Mouse (Mus musculus) hindbrain, embryonic 15.5 days (tissue): Measurements from ENCODE around the gene Vgll3. TPM values are rescaled to one million over a fixed set of nuclear protein-coding genes. Genes with fewer than 3 reads are reported as not detected.

Source experiments
- ATAC-seq: fragments of 200-750 bp; cut with Nextera tagmentation; 2 replicates; pipeline ENCODE4 v1.8.0; 2017; ENCODE audit warnings: low read depth, moderate number of reproducible peaks, moderate TSS enrichment; ENCODE audit not compliant: low FRiP score
- H3K27ac ChIP-seq: fragments of 300-500 bp; sonication (generic); replicated peaks from 2 replicates; pipeline ENCODE4 v1.5.1; 2015; ENCODE audit warnings: mild to moderate bottlenecking, inconsistent platforms
- H3K27me3 ChIP-seq: fragments of 300-500 bp; sonication (generic); 2 replicates; pipeline ENCODE4 v1.6.1; 2015; ENCODE audit warnings: control low read depth, inconsistent platforms
- H3K36me3 ChIP-seq: fragments of 300-500 bp; sonication (generic); 2 replicates; pipeline ENCODE4 v1.6.1; 2015; ENCODE audit warnings: control low read depth, inconsistent platforms
- H3K4me1 ChIP-seq: fragments of 300-500 bp; sonication (generic); replicated peaks from 2 replicates; pipeline ENCODE4 v1.6.1; 2015; ENCODE audit warnings: control low read depth, inconsistent platforms
- H3K4me2 ChIP-seq: fragments of 300-500 bp; sonication (generic); 2 replicates; pipeline ENCODE4 v1.6.1; 2015; ENCODE audit warnings: moderate library complexity, mild to moderate bottlenecking, inconsistent platforms
- H3K4me3 ChIP-seq: fragments of 300-500 bp; sonication (generic); 2 replicates; pipeline ENCODE4 v1.5.1; 2015; ENCODE audit warnings: mild to moderate bottlenecking, inconsistent platforms
- H3K9ac ChIP-seq: fragments of 300-500 bp; sonication (generic); 2 replicates; pipeline ENCODE4 v1.6.1; 2015; ENCODE audit warnings: inconsistent platforms
- H3K9me3 ChIP-seq: fragments of 300-500 bp; sonication (generic); 2 replicates; pipeline ENCODE4 v1.6.1; 2016; ENCODE audit warnings: control low read depth, inconsistent platforms
- WGBS: fragments of 180-500 bp; shearing (Covaris S2); methylation state at CpG from one replicate; pipeline ENCODE4 v1.1.7; 2015; 5-methylcytosine and 5-hydroxymethylcytosine counted together
- polyA plus RNA-seq: library from polyadenylated mRNA; unstranded; fragments of >200 nt; fragmentation: Nextera tagmentation; extraction: Ambion mirVana; gene quantifications from 2 replicates; pipeline ENCODE4 v1.2.1, GENCODE M21; 2015

The Vgll3 gene
- polyA plus RNA-seq, 1 experiment from 2014 or later = 5.2 TPM

- Histone ChIP-seq H3K4me3 (no peak overlapping the region), H3K27me3 (no peaks in the 10 kb centered on the region), H3K4me1 (no peaks in the 10 kb centered on the region), H3K27ac (no peak overlapping the region), H3K9ac (no peak overlapping the region), H3K4me2 (no peak overlapping the region), H3K9me3 (no peaks in the 10 kb centered on the region), H3K36me3 (no peaks in the 10 kb centered on the region)
- 84% methylated on average over 2 of the region's 2 CpGs for WGBS
- ATAC-seq = no peak
Observed at GRCm38 (mm10) chr16:65867927-65868326, 52.9 kb downstream of the Vgll3 start.

GRCm38 (mm10) chr16:65868933-65869332 is 53.9 kb downstream of the Vgll3 start:
- H3K9me3 ChIP-seq = no peaks in the 10 kb centered on the region
- H3K27me3 ChIP-seq = no peaks in the 10 kb centered on the region
- no peak overlapping the region for H3K27ac ChIP-seq
- no peak overlapping the region for H3K4me3 ChIP-seq
- no peak for ATAC-seq
- H3K36me3 ChIP-seq = no peaks in the 10 kb centered on the region
- H3K4me2 ChIP-seq = no peak overlapping the region
- H3K9ac ChIP-seq = no peak overlapping the region
- WGBS = 85% methylated on average over 2 of the region's 2 CpGs
- H3K4me1 ChIP-seq = no peaks in the 10 kb centered on the region

DNA sequence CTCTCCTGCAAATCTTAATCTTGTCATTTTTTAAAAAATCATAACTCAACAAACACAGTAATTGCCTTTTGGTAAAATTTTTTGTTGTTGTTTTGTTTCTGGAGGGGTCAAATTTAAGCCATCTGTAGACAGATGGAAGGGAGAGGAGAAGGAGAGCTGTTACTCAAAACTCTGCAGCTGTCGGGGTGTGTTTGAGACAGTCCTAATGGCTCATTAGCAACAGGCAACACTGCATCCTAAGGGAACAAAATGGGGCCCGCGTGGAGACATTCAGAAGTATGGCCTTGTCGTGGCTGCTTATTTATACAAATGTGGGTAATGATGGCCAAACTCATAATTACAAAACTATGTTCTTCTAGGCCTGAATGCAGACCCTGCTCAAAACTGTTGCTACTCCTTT is 73.9 kb downstream of the Vgll3 start:
- Histone ChIP-seq H3K9me3 (no peaks in the 10 kb centered on the region), H3K36me3 (no peaks in the 10 kb centered on the region), H3K27me3 (no peaks in the 10 kb centered on the region), H3K4me1 (no peaks in the 10 kb centered on the region), H3K27ac (no peak overlapping the region), H3K4me3 (no peak overlapping the region), H3K4me2 (no peak overlapping the region), H3K9ac (no peak overlapping the region)
- 77% methylated on average over 4 of the region's 4 CpGs for WGBS
- no peak for ATAC-seq
